Mouse (Mus musculus) small intestine, adult 2 months (tissue): ENCODE data around the gene Nfix. TPM values are rescaled to one million over a fixed set of nuclear protein-coding genes. Genes with fewer than 3 reads are reported as not detected.
"Not testable (repeated sequence)": the region's sequence is repeated elsewhere in the genome, so short reads cannot be mapped to it uniquely, and the experiment has no call there.

Source experiments
- H3K27ac ChIP-seq: fragments of 200-500 bp; 2 replicates; pipeline ENCODE4 v1.5.1; 2012; ENCODE audit warnings: low read depth, low read length, control low read depth, inconsistent platforms; ENCODE audit not compliant: insufficient read depth
- H3K27me3 ChIP-seq: fragments of 200-500 bp; 2 replicates; pipeline ENCODE4 v1.6.1; 2012; ENCODE audit warnings: mild to moderate bottlenecking, moderate library complexity, low read length, inconsistent platforms; ENCODE audit not compliant: control insufficient read depth, insufficient read depth
- H3K36me3 ChIP-seq: fragments of 200-500 bp; 2 replicates; pipeline ENCODE4 v1.6.1; 2012; ENCODE audit warnings: mild to moderate bottlenecking, low read length, control low read depth, inconsistent platforms; ENCODE audit not compliant: control insufficient read depth, insufficient read depth
- H3K4me1 ChIP-seq: fragments of 200-500 bp; 2 replicates; pipeline ENCODE4 v1.6.1; 2012; ENCODE audit warnings: low read length, inconsistent platforms, mixed read lengths; ENCODE audit not compliant: control insufficient read depth, insufficient read depth, insufficient read length
- H3K4me3 ChIP-seq: fragments of 200-500 bp; 2 replicates; pipeline ENCODE4 v1.5.1; 2012; ENCODE audit warnings: low read depth, mild to moderate bottlenecking, control low read depth, inconsistent platforms, low read length, moderate library complexity
- CTCF ChIP-seq: fragments of 200-500 bp; IDR thresholded peaks from 2 replicates; pipeline ENCODE4 v1.5.1; 2012; ENCODE audit warnings: low read depth, mild to moderate bottlenecking, control low read depth, inconsistent platforms, low read length, moderate library complexity, mixed read lengths; ENCODE audit not compliant: insufficient replicate concordance, insufficient read length; ENCODE audit errors: extremely low read depth
- POLR2A ChIP-seq: fragments of 200-500 bp; IDR thresholded peaks from 2 replicates; pipeline ENCODE4 v1.6.1; 2012; ENCODE audit warnings: low read depth, mild to moderate bottlenecking, control low read depth, inconsistent platforms, low read length, moderate library complexity
- WGBS: fragments of 180-500 bp; shearing (Covaris S2); methylation state at CpG from one replicate; pipeline ENCODE4 v1.1.7; 2018; 5-methylcytosine and 5-hydroxymethylcytosine counted together
- polyA plus RNA-seq: library from polyadenylated mRNA; depleted of rRNA; stranded (reverse); fragments of >200 nt; gene quantifications from 2 replicates; pipeline ENCODE4 v1.2.3, GENCODE M21; 2012

The Nfix gene
- polyA plus RNA-seq, 1 experiment: 26.1 TPM

GRCm38 (mm10) chr8:84832034-84832717 lies 32.0 kb upstream of the Nfix start:
- H3K27ac ChIP-seq: peak overlapping the region; percentile 67
- peaks cover 3% of the 10 kb centered on the region; the same call in 1 of the 2 replicates for H3K4me1 ChIP-seq
- no peak for TF ChIP-seq CTCF
- TF ChIP-seq POLR2A: peak; percentile 80; the same call in 1 of the 2 replicates
- H3K27me3 ChIP-seq: no peaks in the 10 kb centered on the region
- 1% methylated on average over 59 of the region's 59 CpGs for WGBS
- H3K4me3 ChIP-seq: peak overlapping the region; percentile 99
- H3K36me3 ChIP-seq: peaks cover 29% of the 10 kb centered on the region

- peak; percentile 38; the same call in 1 of the 2 replicates for TF ChIP-seq CTCF
- TF ChIP-seq POLR2A: no peak
- WGBS: 41% methylated on average over 11 of the region's 11 CpGs
- Histone ChIP-seq H3K27ac (peak within 1 kb of the TSS; percentile 67), H3K4me1 (peaks cover 3% of the 10 kb centered on the region; the same call in 1 of the 2 replicates), H3K4me3 (peak within 1 kb of the TSS; percentile 99), H3K27me3 (no peaks in the 10 kb centered on the region), H3K36me3 (peaks cover 24% of the 10 kb centered on the region)
These were observed 31.3 kb upstream of the Nfix start, which contains the start of gene Gadd45gip1 for GRCm38 (mm10) chr8:84831490-84831889. Gene Gadd45gip1, plus strand, starts transcription at chr8:84831522.

- not testable (repeated sequence) for H3K27ac ChIP-seq, H3K4me3 ChIP-seq, H3K4me1 ChIP-seq, H3K36me3 ChIP-seq, H3K27me3 ChIP-seq
- 77% methylated on average over 2 of the region's 2 CpGs for WGBS
These were observed 26.4 kb upstream of the Nfix start for GRCm38 (mm10) chr8:84826518-84826917.

- Histone ChIP-seq H3K4me3 (no peak overlapping the region), H3K36me3 (no peaks in the 10 kb centered on the region), H3K27ac (peak overlapping the region; percentile 31; the same call in 1 of the 2 replicates), H3K4me1 (peaks cover 4% of the 10 kb centered on the region), H3K27me3 (no peaks in the 10 kb centered on the region)
- WGBS: 57% methylated on average over 4 of the region's 4 CpGs
- TF ChIP-seq CTCF: no peak
- no peak for TF ChIP-seq POLR2A
These were observed 25.5 kb upstream of the Nfix start for GRCm38 (mm10) chr8:84825636-84826035.

GRCm38 (mm10) chr8:84823653-84824052 lies 23.5 kb upstream of the Nfix start:
- no peak overlapping the region for H3K27ac ChIP-seq
- no peaks in the 10 kb centered on the region for H3K27me3 ChIP-seq
- 1% methylated on average over 18 of the region's 18 CpGs for WGBS
- peaks cover 4% of the 10 kb centered on the region for H3K4me1 ChIP-seq
- no peaks in the 10 kb centered on the region for H3K36me3 ChIP-seq
- no peak overlapping the region for H3K4me3 ChIP-seq
- TF ChIP-seq CTCF: peak; percentile 79
- no peak for TF ChIP-seq POLR2A

GRCm38 (mm10) chr8:84822723-84823122 lies 22.6 kb upstream of the Nfix start, which contains the start of gene Dand5:
Gene Dand5, minus strand, starts transcription at chr8:84822823.
- WGBS: 76% methylated on average over 3 of the region's 3 CpGs
- Histone ChIP-seq H3K4me3 (no peak within 1 kb of the TSS), H3K27ac (no peak within 1 kb of the TSS), H3K4me1 (peaks cover 4% of the 10 kb centered on the region), H3K36me3 (no peaks in the 10 kb centered on the region), H3K27me3 (no peaks in the 10 kb centered on the region)
- TF ChIP-seq CTCF: no peak
- TF ChIP-seq POLR2A: no peak

GRCm38 (mm10) chr8:84816117-84816516 lies 16.0 kb upstream of the Nfix start:
- Histone ChIP-seq H3K36me3 (no peaks in the 10 kb centered on the region), H3K27me3 (peaks cover 3% of the 10 kb centered on the region; the same call in 1 of the 2 replicates), H3K27ac (no peak overlapping the region), H3K4me3 (no peak overlapping the region), H3K4me1 (no peaks in the 10 kb centered on the region; the same call in 1 of the 2 replicates)
- WGBS: 81% methylated on average over 17 of the region's 17 CpGs
- no peak for TF ChIP-seq CTCF
- no peak for TF ChIP-seq POLR2A
